28 mouse cellular contexts compared by ENCODE assay signal in the genomic region with DNA sequence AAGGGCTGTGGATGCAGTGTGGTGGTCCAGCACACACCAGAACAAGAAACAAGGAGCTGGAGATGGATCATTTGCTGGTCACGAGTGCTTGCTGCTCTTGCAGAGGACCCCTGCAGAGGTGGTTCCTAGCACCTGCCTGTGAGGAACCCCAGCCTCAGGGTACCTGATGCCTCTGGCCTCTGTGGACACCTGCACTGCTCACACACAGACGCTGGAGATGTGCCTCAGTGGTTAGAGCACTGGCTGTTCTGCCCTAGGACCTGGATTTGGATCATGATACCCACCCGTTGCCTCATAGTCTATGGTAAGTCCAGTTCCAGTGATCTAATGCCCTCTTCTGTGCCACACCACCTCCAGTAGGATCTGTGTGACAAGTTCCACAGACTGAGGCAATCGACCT. TPM values are rescaled to one million over a fixed set of nuclear protein-coding genes. Genes with fewer than 3 reads are reported as not detected.
"Had no signal": no experiment of that assay in that cellular context is flagged by ENCODE, and none has a peak within 500 bp of the region (broad histone marks: within the 10 kb centered on the region; RNA-seq: fewer than 3 reads in every experiment).

No protein-coding gene starts in this region.

- H3K9ac ChIP-seq: heart, embryonic 13.5 days; heart, embryonic 15.5 days; hindbrain, embryonic 14.5 days; intestine, embryonic 15.5 days; limb, embryonic 12.5 days; liver, embryonic 12.5 days; liver, embryonic 14.5 days had no signal

- H3K27ac ChIP-seq: gastrocnemius, adult 2 months; heart, adult 2 months; heart, embryonic 13.5 days; heart, embryonic 15.5 days; hindbrain, embryonic 14.5 days; intestine, embryonic 15.5 days; layer of hippocampus, adult 2 months; left cerebral cortex, adult 2 months; limb, embryonic 10.5 days; limb, embryonic 12.5 days; liver, embryonic 12.5 days; liver, embryonic 14.5 days had no signal

- DNase-seq: gastrocnemius, adult 2 months; gastrocnemius, postnatal 10 days; gastrocnemius, postnatal 25 days; heart, adult 2 months; heart, postnatal 14 days; heart, postnatal 36 days; kidney, adult 18-20 months; kidney, adult 8-10 months; kidney, postnatal 10 days; kidney, postnatal 25 days; kidney, postnatal 4 days; liver had no signal

- H3K4me2 ChIP-seq: heart, embryonic 13.5 days; heart, embryonic 15.5 days; hindbrain, embryonic 14.5 days; intestine, embryonic 15.5 days; limb, embryonic 12.5 days; liver, embryonic 12.5 days had no signal

- H3K9me3 ChIP-seq: heart, embryonic 13.5 days; heart, embryonic 15.5 days; intestine, embryonic 15.5 days; limb, embryonic 10.5 days; limb, embryonic 12.5 days; liver, embryonic 12.5 days had no signal

- H3K4me3 ChIP-seq: gastrocnemius, adult 2 months; heart, adult 2 months; heart, embryonic 13.5 days; heart, embryonic 15.5 days; intestine, embryonic 15.5 days; layer of hippocampus, adult 2 months; left cerebral cortex, adult 2 months; limb, embryonic 10.5 days; limb, embryonic 12.5 days; liver, embryonic 12.5 days had no signal

- ATAC-seq: hindbrain, embryonic 16.5 days; inflammation-experienced regulatory T-cells, adult 6 months; intestine, embryonic 15.5 days; intestine, postnatal 0 days; liver, embryonic 12.5 days had no signal

- H3K27me3 ChIP-seq: heart, embryonic 13.5 days; heart, embryonic 15.5 days; intestine, embryonic 15.5 days; limb, embryonic 12.5 days; liver, embryonic 12.5 days had no signal

RNA-seq across cellular contexts. Expression of gene Mef2b, which starts 2.9 kb away (rescaled TPM):
- total RNA-seq: granulocyte monocyte progenitor cell, adult 5-6 weeks; layer of hippocampus, postnatal 25 days; left cerebral cortex, postnatal 14 days had no signal
- polyA plus RNA-seq: intestine, postnatal 0 days had no signal

RNA-seq across cellular contexts. Expression of gene Ncan, which starts 15.9 kb away (rescaled TPM):
- total RNA-seq: gastrocnemius, adult 2 months; granulocyte monocyte progenitor cell, adult 5-6 weeks had no signal
- polyA plus RNA-seq: inflammation-experienced regulatory T-cells, adult 6 months; liver, embryonic 12.5 days had no signal
